Mouse (Mus musculus) midbrain, embryonic 10.5 days (tissue): ENCODE data around the gene Vamp5. TPM values are rescaled to one million over a fixed set of nuclear protein-coding genes. Genes with fewer than 3 reads are reported as not detected.

Source experiments
- polyA plus RNA-seq: library from polyadenylated mRNA; unstranded; fragments of >200 nt; fragmentation: Nextera tagmentation; extraction: Ambion mirVana; gene quantifications from 2 replicates; pipeline ENCODE4 v1.2.1, GENCODE M21; 2016

The Vamp5 gene
- polyA plus RNA-seq, 1 experiment from 2014 or later, result 12.9 TPM

Other genes starting within 250 kb of the Vamp5 start
- gene Atoh8, start 144.9 kb downstream of the Vamp5 start, polyA plus RNA-seq, result 9.2 and 11.2 TPM in 2 replicates
- not detected in 2 replicates for gene Sftpb, start 75.9 kb downstream of the Vamp5 start, polyA plus RNA-seq
- 80.1 and 89.3 TPM in 2 replicates for gene Usp39, start 35.3 kb downstream of the Vamp5 start, polyA plus RNA-seq
- 28.9 and 29.6 TPM in 2 replicates for gene 0610030E20Rik, start 33.2 kb downstream of the Vamp5 start, polyA plus RNA-seq
- 5.6 and 6.7 TPM in 2 replicates for gene Tmem150a, start 25.0 kb downstream of the Vamp5 start, polyA plus RNA-seq
- 106 and 111 TPM in 2 replicates for gene Rnf181, start 13.5 kb downstream of the Vamp5 start, polyA plus RNA-seq
- gene Vamp8, start 10.2 kb upstream of the Vamp5 start, polyA plus RNA-seq, result 35.7 and 35.8 TPM in 2 replicates
- gene Ggcx, start 33.8 kb upstream of the Vamp5 start, polyA plus RNA-seq, result 15.3 and 21.5 TPM in 2 replicates
- gene Mat2a, start 59.1 kb upstream of the Vamp5 start, polyA plus RNA-seq, result 431 and 439 TPM in 2 replicates
- 0.23 and 0.39 TPM in 2 replicates for gene Sh2d6, start 141.2 kb upstream of the Vamp5 start, polyA plus RNA-seq
- gene Capg, start 163.9 kb upstream of the Vamp5 start, polyA plus RNA-seq, result 9.7 and 11.1 TPM in 2 replicates
- 14.2 and 15.5 TPM in 2 replicates for gene Elmod3, start 217.9 kb upstream of the Vamp5 start, polyA plus RNA-seq
- gene Retsat, start 218.0 kb upstream of the Vamp5 start, polyA plus RNA-seq, result 8.2 and 8.4 TPM in 2 replicates
- 33.3 and 35.4 TPM in 2 replicates for gene Tgoln1, start 236.5 kb upstream of the Vamp5 start, polyA plus RNA-seq